Mouse (Mus musculus): ENCODE data around the gene Htr2b. TPM values are rescaled to one million over a fixed set of nuclear protein-coding genes. Genes with fewer than 3 reads are reported as not detected.

Htr2b gene
- total RNA-seq (2021) = under 1 TPM; 0.45 to 0.56 TPM
- long read RNA-seq, experiment 1, partial matches to known transcripts = 0 of 2 reads
- long read RNA-seq, experiment 1, other reads (novel, unspliced or antisense) = 2 of 2 reads
- long read RNA-seq, experiment 2, partial matches to known transcripts = 0 of 1 reads
- long read RNA-seq, experiment 2, other reads (novel, unspliced or antisense) = 1 of 1 reads

- no peak for DNase-seq (ENCODE audit: low spot score in 2 of 2)
These were observed at the start of gene Htr2b for GRCm38 (mm10) chr1:86111779-86112178. Gene Htr2b, minus strand, starts transcription at chr1:86111970.

GRCm38 (mm10) chr1:86161061-86161460 is 49.3 kb upstream of the Htr2b start:
- no peak for DNase-seq (ENCODE audit: low spot score in 2 of 2)

- no peak for DNase-seq (ENCODE audit: low spot score in 2 of 2)
These were observed 48.7 kb upstream of the Htr2b start for GRCm38 (mm10) chr1:86160479-86160878.

- no peak for DNase-seq (ENCODE audit: low spot score in 2 of 2)
These were observed 48.3 kb upstream of the Htr2b start for GRCm38 (mm10) chr1:86160059-86160458.

- DNase-seq (ENCODE audit: low spot score in 2 of 2) = no peak
These were observed 44.8 kb upstream of the Htr2b start for GRCm38 (mm10) chr1:86156595-86156994.

GRCm38 (mm10) chr1:86156075-86156474 is 44.3 kb upstream of the Htr2b start:
- DNase-seq (ENCODE audit: low spot score in 2 of 2) = no peak

- DNase-seq (ENCODE audit: low spot score in 2 of 2) = no peak
These were observed 43.0 kb upstream of the Htr2b start for GRCm38 (mm10) chr1:86154824-86155164.

- peak; percentile 86 to 90 for DNase-seq (ENCODE audit: low spot score in 2 of 2)
These were observed 42.5 kb upstream of the Htr2b start, which contains the start of gene Armc9 for GRCm38 (mm10) chr1:86154133-86154823. Gene Armc9, plus strand, starts transcription at chr1:86154780.

GRCm38 (mm10) chr1:86152618-86153017 is 40.8 kb upstream of the Htr2b start:
- no peak for DNase-seq (ENCODE audit: low spot score in 2 of 2)

GRCm38 (mm10) chr1:86151376-86151775 is 39.6 kb upstream of the Htr2b start:
- no peak for DNase-seq (ENCODE audit: low spot score in 2 of 2)

GRCm38 (mm10) chr1:86150929-86151328 is 39.2 kb upstream of the Htr2b start:
- no peak for DNase-seq (ENCODE audit: low spot score in 2 of 2)

- DNase-seq (ENCODE audit: low spot score in 2 of 2) = no peak
These were observed 36.4 kb upstream of the Htr2b start for GRCm38 (mm10) chr1:86148161-86148560.

GRCm38 (mm10) chr1:86147557-86147956 is 35.8 kb upstream of the Htr2b start:
- DNase-seq (ENCODE audit: low spot score in 2 of 2) = no peak

GRCm38 (mm10) chr1:86146293-86146692 is 34.5 kb upstream of the Htr2b start:
- DNase-seq (ENCODE audit: low spot score in 2 of 2) = no peak

- no peak for DNase-seq (ENCODE audit: low spot score in 2 of 2)
These were observed 32.5 kb upstream of the Htr2b start for GRCm38 (mm10) chr1:86144001-86144944.

- DNase-seq (ENCODE audit: low spot score in 2 of 2) = no peak
These were observed 31.4 kb upstream of the Htr2b start for GRCm38 (mm10) chr1:86143165-86143564.

- DNase-seq (ENCODE audit: low spot score in 2 of 2) = no peak
These were observed 29.3 kb upstream of the Htr2b start for GRCm38 (mm10) chr1:86141081-86141480.

GRCm38 (mm10) chr1:86135315-86135714 is 23.5 kb upstream of the Htr2b start:
- DNase-seq (ENCODE audit: low spot score in 2 of 2) = no peak

GRCm38 (mm10) chr1:86133337-86133736 is 21.6 kb upstream of the Htr2b start, which contains the start of gene Gm21972:
Gene Gm21972, plus strand, starts transcription at chr1:86133637.
- DNase-seq (ENCODE audit: low spot score in 2 of 2) = no peak

GRCm38 (mm10) chr1:86126036-86126435 is 14.3 kb upstream of the Htr2b start:
- no peak for DNase-seq (ENCODE audit: low spot score in 2 of 2)

- no peak for DNase-seq (ENCODE audit: low spot score in 2 of 2)
These were observed 7.8 kb upstream of the Htr2b start for GRCm38 (mm10) chr1:86119549-86119948.

GRCm38 (mm10) chr1:86114141-86114540 is 2.4 kb upstream of the Htr2b start:
- DNase-seq (ENCODE audit: low spot score in 2 of 2) = no peak

Data from adrenal gland, postnatal 4 days (tissue).